Mouse (Mus musculus) stomach, embryonic 16.5 days (tissue): ENCODE data around the gene Cntd1. TPM values are rescaled to one million over a fixed set of nuclear protein-coding genes. Genes with fewer than 3 reads are reported as not detected.
A peak's percentile ranks its signal among the peaks of the same experiment; 100 is the strongest.
"Not testable (repeated sequence)": the region's sequence is repeated elsewhere in the genome, so short reads cannot be mapped to it uniquely, and the experiment has no call there.

Experiments used
- ATAC-seq: fragments of 200-750 bp; cut with Nextera tagmentation; 2 replicates; pipeline ENCODE4 v1.8.0; 2017; ENCODE audit warnings: moderate number of reproducible peaks, moderate TSS enrichment; ENCODE audit not compliant: insufficient read depth, low FRiP score
- H3K27ac ChIP-seq: fragments of 300-500 bp; sonication (generic); 2 replicates; pipeline ENCODE4 v1.5.1; 2014; ENCODE audit warnings: low read length
- H3K27me3 ChIP-seq: fragments of 300-500 bp; sonication (generic); 2 replicates; pipeline ENCODE4 v1.6.1; 2014; ENCODE audit warnings: low read length, control low read depth, mixed read lengths; ENCODE audit not compliant: control insufficient read depth, insufficient read depth
- H3K36me3 ChIP-seq: fragments of 300-500 bp; sonication (generic); 2 replicates; pipeline ENCODE4 v1.6.1; 2014; ENCODE audit warnings: low read length; ENCODE audit not compliant: control insufficient read depth, insufficient read depth
- H3K4me1 ChIP-seq: fragments of 300-500 bp; sonication (generic); 2 replicates; pipeline ENCODE4 v1.6.1; 2014; ENCODE audit warnings: low read length, control low read depth, mixed read lengths; ENCODE audit not compliant: control insufficient read depth, insufficient read depth
- H3K4me2 ChIP-seq: fragments of 300-500 bp; sonication (generic); 2 replicates; pipeline ENCODE4 v1.6.1; 2014; ENCODE audit warnings: low read depth, low read length, mixed read lengths
- H3K4me3 ChIP-seq: fragments of 300-500 bp; sonication (generic); replicated peaks from 2 replicates; pipeline ENCODE4 v1.5.1; 2014; ENCODE audit warnings: mild to moderate bottlenecking, low read length
- H3K9ac ChIP-seq: fragments of 300-500 bp; sonication (generic); 2 replicates; pipeline ENCODE4 v1.6.1; 2014; ENCODE audit warnings: low read length
- H3K9me3 ChIP-seq: fragments of 300-500 bp; sonication (generic); replicated peaks from 2 replicates; pipeline ENCODE4 v1.6.1; 2016; ENCODE audit warnings: low read length, control low read depth; ENCODE audit not compliant: control insufficient read depth
- WGBS: fragments of 180-500 bp; shearing (Covaris S2); extraction: QIAGEN DNeasy Blood & Tissue Kit; methylation state at CpG from one replicate; pipeline ENCODE4 v1.1.7; 2014; 5-methylcytosine and 5-hydroxymethylcytosine counted together
- polyA plus RNA-seq: library from polyadenylated mRNA; unstranded; fragments of >200 nt; fragmentation: Nextera tagmentation; extraction: Ambion mirVana; gene quantifications from 2 replicates; pipeline ENCODE4 v1.2.1, GENCODE M21; 2015

The Cntd1 gene
- polyA plus RNA-seq, 1 experiment from 2014 or later = 1.2 TPM

DNA sequence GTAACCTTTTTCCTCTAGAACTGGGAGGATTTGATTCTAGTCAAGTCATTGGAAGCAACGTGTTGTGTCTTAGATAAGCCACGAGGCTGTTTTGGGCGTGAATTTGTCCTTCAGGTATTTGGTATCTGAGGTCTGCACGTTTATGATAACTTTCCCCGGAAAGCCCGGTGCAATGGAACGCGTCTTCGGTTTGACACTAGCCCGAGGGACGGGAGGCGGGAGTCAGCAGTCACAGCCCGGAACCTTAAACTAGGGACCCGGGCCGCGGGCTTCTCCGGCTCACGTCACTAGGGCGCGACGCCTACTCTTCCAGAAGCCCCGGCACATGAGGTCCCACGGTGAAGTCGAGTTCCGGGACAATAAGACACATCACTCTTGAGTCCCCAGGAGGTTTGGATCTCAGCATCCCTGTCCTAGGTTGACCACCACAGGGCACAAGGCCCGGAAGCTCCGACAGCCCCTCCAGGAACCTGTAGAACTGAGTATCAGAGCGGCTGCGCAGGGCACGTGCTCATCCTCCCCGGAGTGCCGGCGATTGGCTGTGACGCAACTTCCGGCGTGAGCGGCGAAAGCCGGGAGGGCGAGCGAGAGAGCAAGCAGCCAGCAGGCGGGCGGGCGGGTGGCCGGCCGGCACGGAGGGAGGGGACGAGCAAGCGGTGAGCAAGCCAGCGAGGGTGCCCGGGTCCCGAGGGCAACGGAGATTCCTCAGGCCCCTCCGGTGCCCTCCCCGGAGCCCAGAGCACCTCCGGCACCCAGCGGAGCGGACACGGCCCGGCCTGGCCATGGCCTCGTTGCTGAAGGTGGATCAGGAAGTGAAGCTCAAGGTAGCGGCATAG lies 37.1 kb downstream of the Cntd1 start, which contains the start of gene Psme3:
Gene Psme3, plus strand, starts transcription at position 549 of the 836 bp plus-strand sequence.
- ATAC-seq = peak; percentile 91
- under 1% methylated on average over 62 of the region's 62 CpGs for WGBS
- Histone ChIP-seq H3K9me3 (no peaks in the 10 kb centered on the region), H3K4me3 (peak within 1 kb of the TSS; percentile 91), H3K4me2 (peak within 1 kb of the TSS; percentile 82), H3K9ac (peak within 1 kb of the TSS; percentile 92), H3K27ac (peak within 1 kb of the TSS; percentile 82), H3K27me3 (no peaks in the 10 kb centered on the region), H3K36me3 (peaks cover 4% of the 10 kb centered on the region), H3K4me1 (peaks cover 8% of the 10 kb centered on the region)

DNA sequence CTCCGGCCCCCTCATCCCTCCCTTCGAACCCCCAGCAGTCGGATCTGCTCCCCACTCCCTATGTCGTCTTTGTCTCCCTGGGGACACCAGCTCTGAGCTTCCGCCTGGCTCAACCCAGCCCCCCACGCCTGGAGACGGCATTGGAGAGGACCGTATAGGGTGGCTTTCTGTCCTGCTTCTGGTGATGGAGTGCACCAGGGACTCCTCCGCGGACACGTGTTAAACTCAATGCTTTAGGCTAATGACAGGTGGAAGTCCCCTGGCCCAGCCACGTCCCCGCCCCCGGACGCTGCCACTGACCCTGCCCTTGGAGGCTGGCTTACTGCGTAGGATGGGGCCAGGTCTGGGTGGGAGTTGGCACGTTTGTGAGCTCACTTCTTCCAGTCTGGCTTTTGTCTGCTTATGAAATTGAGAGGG lies 37.7 kb downstream of the Cntd1 start:
- Histone ChIP-seq H3K36me3 (peaks cover 8% of the 10 kb centered on the region), H3K9ac (peak overlapping the region; percentile 92), H3K4me2 (peak overlapping the region; percentile 82), H3K9me3 (no peaks in the 10 kb centered on the region), H3K27me3 (no peaks in the 10 kb centered on the region), H3K27ac (peak overlapping the region; percentile 82), H3K4me1 (peaks cover 8% of the 10 kb centered on the region), H3K4me3 (peak overlapping the region; percentile 91)
- peak; percentile 52 for ATAC-seq
- under 1% methylated on average over 17 of the region's 17 CpGs for WGBS

DNA sequence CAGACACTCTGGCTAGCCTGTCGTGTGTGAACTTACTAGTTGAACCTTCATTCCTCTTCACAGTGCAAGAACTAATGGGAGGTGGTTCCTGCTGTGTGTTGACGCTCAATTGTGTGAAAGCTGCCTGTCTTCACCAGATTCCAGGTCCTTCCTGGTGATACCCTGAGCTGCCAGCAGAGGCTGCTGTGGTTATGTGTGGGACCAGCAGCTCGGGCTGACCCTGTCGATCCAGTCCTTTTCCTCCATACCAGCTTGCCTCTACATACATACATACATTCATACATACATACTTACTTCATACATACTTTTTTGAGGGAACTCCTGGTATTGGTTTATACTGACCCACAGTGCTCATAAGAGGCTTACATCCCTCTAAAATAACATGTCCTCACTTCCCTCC lies 44.8 kb downstream of the Cntd1 start:
- peak; percentile 46; the same call in 1 of the 2 replicates for ATAC-seq
- H3K27me3 ChIP-seq = no peaks in the 10 kb centered on the region

DNA sequence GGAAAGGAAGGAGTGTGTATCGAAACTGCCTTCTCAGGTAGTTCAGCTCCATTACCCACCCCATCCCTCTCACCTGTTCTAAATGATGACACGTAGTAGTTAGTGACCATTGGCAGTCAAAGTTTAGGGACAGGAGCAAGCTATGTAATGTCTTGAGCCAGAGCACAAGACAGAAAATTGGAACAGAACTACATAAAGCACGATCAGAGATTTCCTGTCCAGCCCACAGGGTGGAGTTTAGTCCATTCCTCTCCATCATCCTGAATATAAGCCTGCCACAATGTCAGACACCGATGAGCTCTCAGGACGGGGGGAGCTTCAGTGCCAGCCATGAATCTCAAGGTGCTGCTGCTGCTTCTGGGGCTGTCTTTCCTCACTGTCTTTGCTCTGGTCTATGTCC lies 46.0 kb downstream of the Cntd1 start, which contains the start of gene Aoc2:
Gene Aoc2, plus strand, starts transcription at position 301 of the 400 bp plus-strand sequence.
- H3K27ac ChIP-seq = no peak within 1 kb of the TSS
- no peak within 1 kb of the TSS for H3K4me3 ChIP-seq
- no peak within 1 kb of the TSS for H3K9ac ChIP-seq
- H3K9me3 ChIP-seq = no peaks in the 10 kb centered on the region
- ATAC-seq = no peak
- peaks cover 31% of the 10 kb centered on the region for H3K36me3 ChIP-seq
- no peak within 1 kb of the TSS for H3K4me2 ChIP-seq
- peaks cover 5% of the 10 kb centered on the region; the same call in 1 of the 2 replicates for H3K4me1 ChIP-seq
- WGBS = 88% methylated on average over 5 of the region's 5 CpGs
- no peaks in the 10 kb centered on the region for H3K27me3 ChIP-seq

More for the DNA sequence above, 44.8 kb downstream of the Cntd1 start:
- Histone ChIP-seq H3K4me2 (no peak overlapping the region), H3K36me3 (peaks cover 31% of the 10 kb centered on the region), H3K27ac (no peak overlapping the region), H3K9me3 (no peaks in the 10 kb centered on the region), H3K9ac (no peak overlapping the region), H3K4me1 (no peaks in the 10 kb centered on the region; the same call in 1 of the 2 replicates), H3K4me3 (no peak overlapping the region)
- WGBS = 12% methylated on average over 4 of the region's 4 CpGs

GRCm38 (mm10) chr11:101325201-101325600 lies 46.4 kb downstream of the Cntd1 start:
- H3K36me3 ChIP-seq = peaks cover 31% of the 10 kb centered on the region

DNA sequence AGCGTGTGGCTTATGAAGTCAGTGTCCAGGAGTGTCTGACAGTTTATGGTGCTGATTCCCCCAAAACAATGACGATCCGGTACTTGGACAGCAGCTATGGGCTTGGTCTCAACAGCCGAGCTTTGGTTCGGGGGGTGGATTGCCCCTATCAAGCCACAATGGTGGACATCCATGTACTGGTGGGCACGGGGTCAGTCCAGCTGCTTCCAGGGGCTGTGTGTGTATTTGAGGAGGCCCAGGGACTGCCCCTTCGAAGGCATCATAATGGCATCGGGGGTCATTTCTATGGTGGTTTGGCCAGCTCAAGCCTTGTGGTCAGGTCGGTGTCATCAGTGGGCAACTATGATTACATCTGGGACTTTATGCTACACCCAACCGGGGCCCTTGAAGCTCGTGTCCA lies 47.3 kb downstream of the Cntd1 start:
- H3K9ac ChIP-seq = no peak overlapping the region
- no peak overlapping the region for H3K4me2 ChIP-seq
- peaks cover 25% of the 10 kb centered on the region for H3K36me3 ChIP-seq
- 87% methylated on average over 11 of the region's 11 CpGs for WGBS
- peaks cover 5% of the 10 kb centered on the region; the same call in 1 of the 2 replicates for H3K4me1 ChIP-seq
- no peak for ATAC-seq
- no peaks in the 10 kb centered on the region for H3K27me3 ChIP-seq
- no peaks in the 10 kb centered on the region for H3K9me3 ChIP-seq
- H3K4me3 ChIP-seq = no peak overlapping the region
- H3K27ac ChIP-seq = no peak overlapping the region

More at GRCm38 (mm10) chr11:101325201-101325600, 46.4 kb downstream of the Cntd1 start:
- H3K9me3 ChIP-seq, ATAC-seq, H3K4me1 ChIP-seq, H3K4me2 ChIP-seq, H3K27me3 ChIP-seq, H3K9ac ChIP-seq, H3K27ac ChIP-seq, H3K4me3 ChIP-seq: not testable (repeated sequence)
- 92% methylated on average over 11 of the region's 11 CpGs for WGBS

GRCm38 (mm10) chr11:101327311-101327710 lies 48.5 kb downstream of the Cntd1 start:
- Histone ChIP-seq H3K36me3 (peaks cover 22% of the 10 kb centered on the region; the same call in 1 of the 2 replicates), H3K27me3 (no peaks in the 10 kb centered on the region), H3K9ac (no peak overlapping the region), H3K27ac (no peak overlapping the region), H3K4me2 (no peak overlapping the region), H3K4me1 (peaks cover 5% of the 10 kb centered on the region; the same call in 1 of the 2 replicates), H3K9me3 (no peaks in the 10 kb centered on the region), H3K4me3 (no peak overlapping the region)
- ATAC-seq = no peak
- 40% methylated on average over 3 of the region's 3 CpGs for WGBS

- Histone ChIP-seq H3K9me3 (no peaks in the 10 kb centered on the region), H3K27ac (peak overlapping the region; percentile 17; the same call in 1 of the 2 replicates), H3K27me3 (no peaks in the 10 kb centered on the region), H3K4me2 (no peak overlapping the region), H3K9ac (no peak overlapping the region), H3K4me3 (no peak overlapping the region), H3K36me3 (peaks cover 7% of the 10 kb centered on the region; the same call in 1 of the 2 replicates), H3K4me1 (peaks cover 5% of the 10 kb centered on the region; the same call in 1 of the 2 replicates)
- ATAC-seq = no peak
- 80% methylated on average over 6 of the region's 6 CpGs for WGBS
These were observed 50.3 kb downstream of the Cntd1 start for GRCm38 (mm10) chr11:101328941-101329635.
